Mouse (Mus musculus) cerebellum, adult 9-11 months (tissue): Measurements from ENCODE around the gene Thoc6.

Source experiments
- DNase-seq: peaks from one replicate; pipeline ENCODE4 v3.0.0; 2022

Gene Thoc6

GRCm38 (mm10) chr17:23673424-23674073 lies at the start of gene Thoc6, which contains the start of gene Hcfc1r1:
TSS of gene Thoc6 (minus strand) at chr17:23673882.
TSS of gene Hcfc1r1 (plus strand) at chr17:23673596.
- DNase-seq = peak; percentile 98

- DNase-seq = no peak
Observed at GRCm38 (mm10) chr17:23722376-23723125, 48.9 kb upstream of the Thoc6 start, which contains the start of gene 1520401A03Rik. TSS of gene 1520401A03Rik (minus strand) at chr17:23722783.

- no peak for DNase-seq
Observed at GRCm38 (mm10) chr17:23721886-23722285, 48.2 kb upstream of the Thoc6 start.

GRCm38 (mm10) chr17:23719455-23719854 lies 45.8 kb upstream of the Thoc6 start:
- DNase-seq = no peak

GRCm38 (mm10) chr17:23717003-23717402 lies 43.3 kb upstream of the Thoc6 start:
- DNase-seq = no peak

GRCm38 (mm10) chr17:23706212-23706611 lies 32.5 kb upstream of the Thoc6 start:
- peak; percentile 79 for DNase-seq

- no peak for DNase-seq
Observed at GRCm38 (mm10) chr17:23705525-23706104, 31.9 kb upstream of the Thoc6 start.

- DNase-seq = no peak
Observed at GRCm38 (mm10) chr17:23704741-23705140, 31.1 kb upstream of the Thoc6 start.

- DNase-seq = no peak
Observed at GRCm38 (mm10) chr17:23703301-23703700, 29.6 kb upstream of the Thoc6 start.

- peak; percentile 97 for DNase-seq
Observed at GRCm38 (mm10) chr17:23700079-23700478, 26.4 kb upstream of the Thoc6 start.

- DNase-seq = peak; percentile 71
Observed at GRCm38 (mm10) chr17:23699131-23700077, 25.7 kb upstream of the Thoc6 start.

GRCm38 (mm10) chr17:23695801-23696200 lies 22.1 kb upstream of the Thoc6 start:
- no peak for DNase-seq

- no peak for DNase-seq
Observed at GRCm38 (mm10) chr17:23694491-23694890, 20.8 kb upstream of the Thoc6 start.

GRCm38 (mm10) chr17:23683856-23684672 lies 10.4 kb upstream of the Thoc6 start, which contains the start of gene Cldn9:
TSS of gene Cldn9 (minus strand) at chr17:23684026.
- DNase-seq = no peak

- no peak for DNase-seq
Observed at GRCm38 (mm10) chr17:23683226-23683625, 9.5 kb upstream of the Thoc6 start.

- no peak for DNase-seq
Observed at GRCm38 (mm10) chr17:23682530-23682929, 8.8 kb upstream of the Thoc6 start.

GRCm38 (mm10) chr17:23682092-23682491 lies 8.4 kb upstream of the Thoc6 start:
- no peak for DNase-seq

GRCm38 (mm10) chr17:23681086-23681485 lies 7.4 kb upstream of the Thoc6 start:
- peak; percentile 46 for DNase-seq

- DNase-seq = peak; percentile 23
Observed at GRCm38 (mm10) chr17:23680336-23680735, 6.7 kb upstream of the Thoc6 start.

- DNase-seq = peak; percentile 58
Observed at GRCm38 (mm10) chr17:23679127-23679835, 5.6 kb upstream of the Thoc6 start, which contains the start of gene Cldn6. TSS of gene Cldn6 (plus strand) at chr17:23679249.

- DNase-seq = peak; percentile 89
Observed at GRCm38 (mm10) chr17:23677236-23677679, 3.6 kb upstream of the Thoc6 start, which contains the start of gene Tnfrsf12a. TSS of gene Tnfrsf12a (minus strand) at chr17:23677468.
